Mouse (Mus musculus) kidney, adult 2 months (tissue): ENCODE data around the gene Pacsin2.

Source experiments
- CTCF ChIP-seq: fragments of 200-500 bp; conservative IDR thresholded peaks from 2 replicates; pipeline ENCODE4 v1.5.1; 2011; ENCODE audit warnings: low read depth, mild to moderate bottlenecking, control low read depth, low read length, moderate library complexity, mixed read lengths; ENCODE audit not compliant: insufficient read depth, insufficient read length
- POLR2A ChIP-seq: fragments of 200-500 bp; IDR thresholded peaks from one replicate; pipeline ENCODE4 v1.6.1; 2011; ENCODE audit warnings: low read depth, low read length, control low read depth

- TF ChIP-seq POLR2A = no peak
- no peak for TF ChIP-seq CTCF
Measured at GRCm38 (mm10) chr15:83433344-83433743, 31.1 kb downstream of the Pacsin2 start.
